ENCODE assay signal across 13 mouse cellular contexts in the genomic region with DNA sequence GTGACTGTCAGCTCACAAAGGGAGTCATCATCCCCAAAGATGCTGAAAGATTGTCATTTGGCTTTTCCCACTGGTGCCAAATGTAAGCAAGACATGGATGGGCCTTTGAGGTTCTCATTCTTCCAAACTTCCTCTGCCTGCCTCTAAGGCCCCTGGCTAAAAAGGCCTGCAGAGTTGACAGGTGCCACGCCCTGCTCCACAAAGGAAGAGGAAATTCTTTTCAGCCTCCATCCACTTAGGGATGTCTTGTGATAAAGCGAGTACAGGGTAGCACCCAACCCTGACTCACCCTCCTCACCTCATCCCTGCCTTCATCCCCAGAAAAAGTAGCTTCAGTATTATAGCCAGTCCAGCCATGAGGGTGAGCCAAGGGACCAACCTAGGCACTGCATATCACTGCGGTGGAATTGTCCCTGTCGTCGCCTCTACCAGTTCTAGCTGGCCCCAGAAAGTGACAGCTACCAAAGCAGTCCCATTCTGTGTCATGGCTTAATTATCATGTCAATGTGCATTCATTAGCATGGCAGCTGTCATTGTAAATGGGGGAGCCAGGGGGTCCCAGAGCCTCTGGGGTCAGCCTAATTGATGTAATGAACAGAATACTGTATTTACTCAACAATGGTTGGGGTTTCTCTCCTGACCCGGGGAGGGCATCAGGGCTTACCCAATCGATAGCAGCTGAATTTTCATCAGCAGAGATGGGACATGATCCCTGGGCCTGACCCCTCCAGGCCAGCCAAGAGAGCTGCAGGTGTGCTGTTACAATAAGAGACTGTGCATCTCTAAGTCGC.
A peak's percentile ranks its signal among the peaks of the same experiment; 100 is the strongest.
DNase-seq lines count a peak whose midpoint lies in the region; ATAC-seq lines count a peak whose summit lies in the region.
"Had no signal": no experiment of that assay in that cellular context is flagged by ENCODE, and none has a peak within 500 bp of the region (broad histone marks: within the 10 kb centered on the region; RNA-seq: fewer than 3 reads in every experiment).

No protein-coding gene starts in this region.

- H3K27me3 ChIP-seq in hindbrain, embryonic 10.5 days (ENCODE audit: insufficient read depth, poor library complexity, severe bottlenecking): peaks cover 62% of the 10 kb centered on the region
- no peaks in the 10 kb centered on the region for H3K27me3 ChIP-seq in hindbrain, embryonic 16.5 days (replicated peaks; ENCODE audit: control insufficient read depth, insufficient read depth, low read length)
- no peaks in the 10 kb centered on the region for H3K27me3 ChIP-seq in forebrain, embryonic 11.5 days (ENCODE audit: control insufficient read depth, insufficient read depth, low read length)

- peak; percentile 55 for DNase-seq in hindbrain, embryonic 10.5 days (ENCODE audit: low spot score)
- peak; percentile 70 for DNase-seq in R1 (ENCODE audit: low read depth, low spot score)
- no peak for DNase-seq in forebrain, embryonic 11.5 days (ENCODE audit: low spot score)
- peak; percentile 11 for DNase-seq in mesoderm, embryonic 11.5 days (ENCODE audit: low read depth, low spot score)
- DNase-seq in layer of hippocampus, postnatal 25 days (ENCODE audit: extremely low spot score in 1 of 2, low spot score in 1 of 2): no peak
- DNase-seq in ovary, postnatal 10 days (ENCODE audit: low spot score): no peak
- no peak for DNase-seq in adrenal gland, postnatal 4 days (ENCODE audit: low spot score in 2 of 2)
- DNase-seq: adrenal gland, postnatal 10 days; heart, postnatal 36 days; kidney, adult 18-20 months; lung, adult 2 months had no signal

- no peak for ATAC-seq in hindbrain, embryonic 16.5 days
- peak; percentile 70 for ATAC-seq in forebrain, embryonic 11.5 days (replicated peaks; ENCODE audit: low FRiP score)

- H3K9ac ChIP-seq in hindbrain, embryonic 16.5 days (ENCODE audit: low read depth, low read length): no peak overlapping the region
- H3K9ac ChIP-seq in forebrain, embryonic 11.5 days (ENCODE audit: low read length): no peak overlapping the region

- H3K9me3 ChIP-seq in hindbrain, embryonic 10.5 days: no peaks in the 10 kb centered on the region
- H3K9me3 ChIP-seq in hindbrain, embryonic 16.5 days (ENCODE audit: control insufficient read depth, low read length): no peaks in the 10 kb centered on the region
- no peaks in the 10 kb centered on the region for H3K9me3 ChIP-seq in forebrain, embryonic 11.5 days (ENCODE audit: control insufficient read depth, low read length)

- peaks cover 20% of the 10 kb centered on the region for H3K4me1 ChIP-seq in hindbrain, embryonic 10.5 days (replicated peaks)
- no peaks in the 10 kb centered on the region for H3K4me1 ChIP-seq in hindbrain, embryonic 16.5 days (ENCODE audit: control insufficient read depth, insufficient read depth, low read depth, low read length)
- no peaks in the 10 kb centered on the region for H3K4me1 ChIP-seq in forebrain, embryonic 11.5 days (replicated peaks; ENCODE audit: control insufficient read depth, insufficient read depth, low read length)

- no peak overlapping the region for H3K27ac ChIP-seq in hindbrain, embryonic 10.5 days
- no peak overlapping the region for H3K27ac ChIP-seq in hindbrain, embryonic 16.5 days (ENCODE audit: low read depth, low read length)
- H3K27ac ChIP-seq in forebrain, embryonic 11.5 days (ENCODE audit: low read depth, low read length): no peak overlapping the region
- H3K27ac ChIP-seq: stomach, postnatal 0 days had no signal

- H3K36me3 ChIP-seq in hindbrain, embryonic 10.5 days: no peaks in the 10 kb centered on the region
- no peaks in the 10 kb centered on the region for H3K36me3 ChIP-seq in hindbrain, embryonic 16.5 days (ENCODE audit: control insufficient read depth, insufficient read depth, low read length)
- H3K36me3 ChIP-seq in forebrain, embryonic 11.5 days (ENCODE audit: control insufficient read depth, insufficient read depth, low read length): no peaks in the 10 kb centered on the region

- no peak overlapping the region for H3K4me3 ChIP-seq in hindbrain, embryonic 10.5 days
- no peak overlapping the region for H3K4me3 ChIP-seq in hindbrain, embryonic 16.5 days (ENCODE audit: low read length)
- no peak overlapping the region for H3K4me3 ChIP-seq in forebrain, embryonic 11.5 days (ENCODE audit: low read depth, low read length)

- no peak overlapping the region for H3K4me2 ChIP-seq in hindbrain, embryonic 16.5 days (ENCODE audit: low read length)
- no peak overlapping the region for H3K4me2 ChIP-seq in forebrain, embryonic 11.5 days (ENCODE audit: low read depth, low read length, severe bottlenecking)

- 21% methylated on average over 8 of the region's 8 CpGs for WGBS in hindbrain, embryonic 10.5 days
- WGBS in hindbrain, embryonic 16.5 days: 23% methylated on average over 8 of the region's 8 CpGs
- WGBS in forebrain, embryonic 11.5 days: 17% methylated on average over 8 of the region's 8 CpGs

Comparison
In these comparisons a context has a peak if more than half of its experiments do, and no peak if none do; other contexts are left out.
1. DNase-seq: peak in hindbrain, embryonic 10.5 days (single experiment), R1 (single experiment) and mesoderm, embryonic 11.5 days (single experiment); none in forebrain, embryonic 11.5 days (single experiment), layer of hippocampus, postnatal 25 days (0 of 2), ovary, postnatal 10 days (single experiment) and adrenal gland, postnatal 4 days (0 of 2).